Mouse (Mus musculus): ENCODE measurements around the gene Ptov1.

DNA sequence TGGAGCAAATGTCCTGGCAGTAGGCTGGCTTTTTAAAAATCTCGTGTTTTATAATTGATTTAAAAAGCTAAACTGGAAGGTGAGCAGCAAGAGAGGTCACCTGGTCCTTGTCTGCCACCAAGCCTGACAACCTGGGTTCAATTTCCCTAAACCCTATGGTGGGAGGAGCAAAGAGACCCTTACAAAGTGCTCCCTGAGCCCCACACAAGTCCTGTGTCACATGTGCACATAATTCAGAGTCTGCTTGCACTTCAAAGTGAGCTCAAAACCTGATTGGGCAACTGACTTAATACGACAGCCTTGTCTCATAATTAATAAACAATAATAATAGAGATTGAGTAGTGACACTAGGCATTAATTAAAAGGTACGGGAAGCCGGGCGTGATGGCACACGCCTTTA lies 1.0 kb upstream of the Ptov1 start:
- TF ChIP-seq CTCF (IDR thresholded peaks at IDR 0.05; ENCODE audit: control insufficient read depth, insufficient read depth, insufficient replicate concordance, low read depth, low read length) (no peak), POLR2A (IDR thresholded peaks at IDR 0.05; ENCODE audit: control insufficient read depth, low read depth, low read length) (no peak)
